Mouse (Mus musculus) hematopoietic stem cell, adult 5-6 weeks (primary cell): Measurements from ENCODE around the gene Cep152. TPM values are rescaled to one million over a fixed set of nuclear protein-coding genes. Genes with fewer than 3 reads are reported as not detected.

ENCODE experiments used
- ATAC-seq, 2 experiments: fragments of 125-278 bp in 1 of 2; replicated peaks in 1 of 2; 2 replicates each; pipeline ENCODE4 v1.8.0; 2016 to 2017; ENCODE audit warnings: inconsistent platforms in 2 of 2, mild to moderate bottlenecking in 2 of 2, moderate number of reproducible peaks in 2 of 2, low read depth in 1 of 2, moderate TSS enrichment in 1 of 2; ENCODE audit not compliant: low FRiP score in 2 of 2, poor library complexity in 2 of 2, severe bottlenecking in 2 of 2, insufficient read depth in 1 of 2, low TSS enrichment in 1 of 2
- total RNA-seq: library from RNA; stranded (forward); fragments of 172-1452, 232-1000 nt; gene quantifications from 2 replicates; pipeline ENCODE4 v1.2.3, GENCODE M21; 2017

Cep152 gene
- total RNA-seq, 1 experiment from 2014 or later: 19.8 TPM

DNA sequence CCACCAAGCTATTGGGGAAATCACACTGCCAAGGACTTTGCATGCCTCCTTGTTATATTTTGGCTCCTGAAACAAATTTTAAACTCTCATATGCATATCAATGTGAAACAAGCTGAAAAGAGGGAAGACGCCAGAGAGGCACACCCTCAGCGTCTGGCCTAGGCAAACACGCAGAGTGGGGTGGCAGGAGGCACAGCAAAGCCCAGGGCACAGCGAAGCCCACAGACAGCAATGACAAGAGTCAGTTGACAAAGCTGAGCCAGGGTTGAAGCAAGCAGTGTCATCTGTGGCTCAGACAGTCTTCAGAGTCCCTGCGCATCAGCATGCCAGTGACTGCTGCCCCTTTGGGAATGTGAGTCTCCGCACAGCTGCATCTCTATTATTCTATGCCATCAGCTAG lies 20.0 kb upstream of the Cep152 start:
- ATAC-seq: no peak

DNA sequence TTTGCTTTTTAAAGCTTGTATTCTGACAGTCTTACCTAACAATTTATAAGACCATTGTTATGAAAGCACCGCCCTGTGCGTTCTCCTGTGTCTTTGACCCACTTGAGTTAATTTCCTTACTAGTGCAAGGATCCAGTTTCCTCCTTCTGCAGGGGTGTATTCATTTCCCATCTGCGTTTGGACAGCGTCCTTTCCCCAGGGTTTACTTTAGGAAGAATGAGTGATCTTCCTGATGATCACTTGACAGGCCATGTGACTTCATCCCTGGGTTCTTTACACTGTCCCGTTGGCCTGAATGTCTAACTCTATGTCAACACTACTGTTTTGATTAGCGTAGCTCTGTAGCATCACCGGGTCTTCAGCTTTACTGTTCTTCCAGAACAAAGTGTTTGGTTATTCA lies 12.4 kb upstream of the Cep152 start:
- no peak for ATAC-seq

DNA sequence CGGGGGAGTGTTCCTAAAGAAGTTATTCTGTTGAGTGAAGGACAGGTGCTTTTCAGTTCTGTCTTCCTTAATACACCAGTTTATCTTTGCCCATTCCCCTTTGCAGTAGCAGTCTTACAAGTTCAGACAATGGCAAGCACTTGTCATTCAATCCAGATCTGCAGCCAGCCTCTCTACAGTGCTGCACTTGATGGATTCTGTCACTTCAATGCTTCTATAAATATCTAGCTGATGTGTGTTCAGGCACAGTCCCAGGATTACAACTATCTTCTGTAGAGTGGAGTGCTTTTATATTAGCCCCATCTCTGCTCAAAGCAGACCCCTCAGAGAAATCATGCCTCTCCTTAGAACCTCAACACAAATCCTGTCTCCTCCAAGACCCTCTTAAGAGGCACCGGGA lies 5.1 kb upstream of the Cep152 start:
- no peak for ATAC-seq

DNA sequence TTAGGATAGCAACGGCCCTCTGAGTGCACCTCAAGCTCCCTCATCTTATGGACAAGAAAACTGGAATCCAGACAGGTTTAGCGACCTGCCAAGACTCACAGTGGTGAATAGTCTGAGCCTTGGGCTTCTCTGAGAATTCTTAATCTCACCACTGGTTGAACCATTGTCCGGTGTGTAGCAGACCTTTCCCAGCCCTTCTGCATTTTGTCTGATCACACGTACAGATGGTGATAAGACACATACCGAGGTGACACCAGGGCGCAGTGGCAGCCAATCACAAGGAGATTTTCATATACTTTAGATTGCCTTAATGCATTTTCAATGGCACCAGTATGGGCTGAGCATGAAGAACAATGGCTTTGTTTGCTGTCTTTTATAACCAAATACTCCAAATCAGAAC lies 3.6 kb upstream of the Cep152 start:
- no peak for ATAC-seq

DNA sequence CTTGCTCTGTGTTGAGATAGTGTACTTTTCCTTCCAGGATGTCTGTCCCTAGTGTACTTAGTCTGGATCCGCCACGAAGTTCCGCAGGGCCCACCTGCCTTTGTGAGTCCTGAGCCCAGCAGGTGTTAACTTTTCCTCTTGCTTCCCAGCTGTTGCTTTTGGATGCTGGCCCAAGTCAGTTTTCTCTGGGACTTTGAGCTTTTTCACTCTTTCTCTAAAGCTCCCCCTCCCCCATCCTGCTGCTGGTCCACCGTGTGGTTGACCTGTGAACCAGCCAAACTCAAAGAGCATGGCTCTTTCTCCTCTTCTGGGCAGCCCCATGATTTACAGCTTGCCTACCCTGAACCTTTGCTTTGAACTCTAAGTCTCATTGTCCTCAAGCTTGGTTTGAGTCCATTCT lies 1.6 kb upstream of the Cep152 start:
- ATAC-seq: no peak

DNA sequence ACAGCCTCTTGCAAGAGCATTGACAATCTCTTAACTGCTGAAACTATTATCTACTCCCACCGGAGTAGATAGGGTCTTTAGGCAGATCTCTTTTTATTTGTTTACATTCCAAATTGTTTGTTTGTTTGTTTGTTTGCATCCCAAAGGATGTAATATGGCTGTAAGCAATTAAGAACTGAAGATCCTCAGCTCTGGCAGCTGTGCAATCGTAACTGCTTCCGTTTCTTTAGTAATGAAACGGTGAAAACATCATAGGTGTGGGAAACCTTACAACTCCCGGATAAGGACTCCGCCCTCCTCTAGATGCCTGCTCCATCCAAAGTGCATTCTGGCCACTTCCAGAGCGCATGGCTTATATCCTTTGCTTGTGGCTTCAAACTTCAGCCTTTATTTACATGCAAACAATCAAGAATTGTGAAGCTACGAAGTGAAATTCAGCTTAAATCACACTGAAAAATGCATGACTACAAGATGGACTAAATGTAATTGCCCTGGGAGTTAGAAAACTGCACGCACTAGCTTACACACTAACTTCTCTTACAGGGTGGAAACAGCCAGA lies 707 bp downstream of the Cep152 start:
- no peak for ATAC-seq

DNA sequence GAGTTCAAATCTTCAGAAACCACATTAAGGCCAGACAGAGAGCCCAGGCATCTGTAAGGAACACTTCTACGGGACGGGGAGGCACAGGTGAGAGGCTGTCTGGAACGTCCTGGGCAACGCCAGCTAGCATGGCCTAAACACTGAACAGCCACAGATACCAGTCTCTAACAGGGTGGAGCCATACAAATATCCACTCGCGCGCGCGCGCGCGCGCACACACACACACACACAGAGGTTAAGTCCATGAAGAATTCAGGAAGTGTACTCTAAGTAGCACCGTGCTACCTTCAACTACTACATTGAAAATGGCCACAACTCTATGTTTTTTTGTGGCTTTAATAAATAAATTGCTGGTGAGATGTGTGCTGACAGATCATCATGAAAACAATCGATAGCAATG lies 1.7 kb downstream of the Cep152 start:
- ATAC-seq: no peak

DNA sequence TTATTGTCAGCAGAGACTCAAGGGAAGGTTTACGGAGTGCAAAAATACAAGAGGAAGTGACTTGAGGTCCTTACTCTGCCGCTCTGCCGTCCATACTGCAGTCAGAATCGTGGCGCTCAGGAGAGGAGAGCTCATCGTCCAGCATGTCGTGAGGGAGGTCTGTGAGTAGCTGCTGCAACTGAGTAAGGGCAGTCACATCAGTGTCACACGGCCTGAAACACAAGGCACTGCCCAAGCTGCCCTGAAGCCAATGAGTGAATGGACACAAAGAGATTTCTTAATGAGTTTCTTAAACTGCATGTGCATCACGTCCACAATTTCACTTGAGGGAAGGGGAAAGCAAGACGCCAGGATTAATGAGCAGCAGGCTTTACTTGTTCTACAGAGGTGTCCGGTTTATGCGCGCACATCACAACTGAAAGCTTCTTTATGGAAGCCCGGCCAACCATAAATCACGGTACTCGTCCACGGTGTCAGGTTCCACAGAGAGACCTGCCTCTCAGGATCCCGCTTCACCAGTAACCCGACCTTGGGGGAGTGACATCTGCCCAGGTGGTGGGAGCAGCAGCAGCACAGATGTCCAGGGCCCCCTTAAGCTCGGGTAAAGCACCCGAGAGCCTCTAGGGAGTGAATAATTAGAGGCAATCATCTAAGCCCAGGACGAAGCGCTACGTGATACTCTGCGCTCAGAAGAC lies 4.6 kb downstream of the Cep152 start:
- no peak for ATAC-seq

DNA sequence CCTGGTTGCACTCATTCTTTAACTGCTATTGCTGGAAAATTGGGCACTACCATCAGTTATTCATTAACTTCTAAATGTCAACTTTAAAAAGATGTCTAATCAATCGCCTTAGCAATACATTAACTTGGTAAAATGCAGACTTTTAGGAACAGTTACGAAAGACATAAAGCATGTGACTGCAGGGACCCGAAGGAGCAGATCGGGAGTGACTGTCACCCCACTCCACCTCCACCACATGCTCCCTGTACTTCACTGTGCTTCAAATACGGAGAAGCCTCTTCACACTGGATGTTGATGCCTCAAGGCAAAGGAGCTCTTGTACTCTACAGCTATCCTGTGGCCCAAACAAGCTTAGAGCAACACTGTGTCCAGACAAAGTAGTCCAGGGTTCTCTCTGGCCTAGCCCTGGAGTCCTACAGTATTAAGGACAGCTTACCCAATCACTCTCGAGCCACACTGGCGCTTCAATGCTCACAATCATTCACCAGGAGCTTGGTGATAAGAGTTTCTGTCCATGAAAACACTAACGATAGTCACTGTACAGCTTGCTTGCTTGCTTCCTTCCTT lies 9.0 kb downstream of the Cep152 start:
- no peak for ATAC-seq

DNA sequence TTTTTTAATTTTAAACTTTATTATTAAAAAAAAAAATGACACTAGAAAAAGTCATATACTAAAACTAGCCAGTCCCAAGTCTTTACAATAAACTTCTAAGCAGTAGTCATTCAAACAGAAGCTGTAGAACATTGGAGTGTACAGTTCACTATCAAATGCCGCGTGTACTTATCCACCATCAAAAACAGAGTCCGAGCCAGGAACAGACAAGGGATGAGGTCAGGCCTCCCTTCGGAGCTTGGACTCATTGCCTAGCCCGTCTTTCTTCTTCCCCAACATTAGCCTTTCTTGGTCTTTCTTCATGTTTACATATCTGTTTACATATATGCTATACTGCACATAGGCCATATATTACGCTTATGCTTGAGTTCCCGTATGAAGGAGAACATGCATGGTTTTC lies 9.5 kb downstream of the Cep152 start:
- ATAC-seq: no peak

DNA sequence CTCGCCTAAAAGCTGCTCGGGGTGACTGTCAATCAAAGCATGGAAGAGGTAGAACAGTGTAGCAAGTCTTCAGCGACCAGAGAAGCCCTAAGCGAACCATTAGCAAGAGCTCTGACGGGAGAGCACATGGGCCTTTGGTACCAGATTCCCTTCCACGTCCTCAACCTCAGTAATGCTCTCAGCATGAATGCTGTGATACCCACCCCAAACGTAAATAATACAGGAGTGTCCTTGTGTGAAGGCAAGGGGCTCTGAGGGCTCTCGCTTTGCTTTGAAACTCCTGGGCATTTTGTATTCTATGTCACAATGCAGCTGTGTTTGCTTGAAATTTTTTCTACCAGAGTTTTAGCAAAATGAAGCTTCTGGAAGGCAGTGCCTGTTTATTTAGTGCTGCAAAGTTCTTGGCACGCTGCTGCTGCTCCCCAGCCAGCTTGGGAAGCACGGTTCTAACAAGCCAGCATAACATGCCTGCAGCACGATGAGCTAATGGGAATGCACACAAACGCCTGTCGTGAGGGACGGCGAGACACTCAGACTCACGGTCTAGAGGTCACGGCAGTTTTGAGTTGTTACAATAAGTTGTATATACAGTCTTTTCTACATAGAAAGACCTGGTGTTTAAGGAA lies 18.6 kb downstream of the Cep152 start:
- no peak for ATAC-seq

DNA sequence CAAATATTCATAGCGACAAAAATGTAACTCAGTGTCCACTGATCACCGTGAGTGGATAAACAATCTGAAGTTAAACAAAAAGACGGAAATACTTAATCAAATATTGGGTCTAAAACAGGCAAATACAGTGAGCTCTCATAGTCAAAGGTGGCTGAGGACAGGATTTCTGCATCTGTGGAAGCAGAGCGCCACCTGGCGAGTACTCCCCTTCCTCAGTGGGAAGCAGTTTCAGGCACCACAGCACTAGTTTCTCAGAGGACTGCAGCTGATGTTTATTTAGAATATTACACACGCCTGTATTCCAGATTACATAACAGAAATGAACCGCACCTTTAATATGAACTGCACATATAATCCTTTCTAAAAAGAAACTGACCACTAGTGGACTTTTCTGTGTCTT lies 20.3 kb downstream of the Cep152 start:
- ATAC-seq: no peak

DNA sequence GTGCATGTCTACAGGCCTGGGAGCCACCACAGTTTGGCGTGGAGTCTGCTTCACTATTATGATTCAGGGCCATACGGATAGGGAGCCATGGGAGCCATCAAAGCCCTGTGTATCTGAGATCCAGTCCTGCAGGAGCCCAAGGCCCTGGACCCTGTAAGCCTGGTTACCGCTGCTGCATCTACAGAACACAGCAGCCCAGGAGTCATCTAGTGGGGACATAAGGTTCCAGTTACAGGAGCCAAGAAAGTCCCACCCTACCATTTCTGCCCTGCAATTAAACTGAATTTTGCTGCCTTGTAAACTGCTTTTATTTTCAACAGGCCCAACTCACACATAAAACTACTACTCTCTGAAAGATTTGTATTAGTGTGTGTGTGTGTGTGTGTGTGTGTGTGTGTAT lies 21.9 kb downstream of the Cep152 start:
- no peak for ATAC-seq

DNA sequence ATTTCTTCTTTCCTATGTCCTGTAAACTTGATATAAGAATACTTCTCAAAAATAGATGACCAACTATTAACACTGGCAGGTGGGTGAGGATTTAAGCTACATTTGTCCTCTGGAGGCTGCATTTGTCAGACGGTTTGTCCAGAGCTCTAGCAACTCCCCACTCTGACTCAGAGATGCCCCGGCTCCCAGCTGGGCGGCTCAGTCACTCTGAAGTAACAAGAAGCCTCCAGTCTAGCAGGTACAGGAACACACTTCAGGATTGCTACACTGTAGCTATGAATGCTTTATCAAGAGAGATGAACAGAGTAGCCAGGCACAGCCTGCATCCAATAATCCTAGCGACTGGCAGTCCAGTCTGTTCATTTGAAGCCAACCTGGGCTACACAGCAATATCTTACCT lies 26.0 kb downstream of the Cep152 start:
- no peak for ATAC-seq

DNA sequence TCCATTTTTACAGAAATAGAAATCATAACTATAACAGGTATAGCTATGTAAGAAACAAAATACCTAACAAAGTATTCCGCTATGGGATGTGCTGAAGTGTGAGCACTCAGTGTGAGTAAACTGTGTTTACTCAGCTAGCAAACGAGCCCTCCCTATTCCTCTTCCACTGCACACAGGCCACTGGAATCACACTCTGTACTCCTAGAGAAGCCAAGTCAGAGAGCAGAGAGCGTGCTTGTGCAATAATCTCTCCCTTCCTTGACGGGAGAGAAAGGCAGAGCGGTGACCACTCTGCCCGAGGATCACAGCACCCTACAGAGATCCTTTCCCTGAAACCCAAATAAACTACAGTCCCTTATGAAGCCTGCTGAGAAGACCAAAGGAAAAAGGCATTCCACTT lies 26.7 kb downstream of the Cep152 start:
- ATAC-seq: no peak

DNA sequence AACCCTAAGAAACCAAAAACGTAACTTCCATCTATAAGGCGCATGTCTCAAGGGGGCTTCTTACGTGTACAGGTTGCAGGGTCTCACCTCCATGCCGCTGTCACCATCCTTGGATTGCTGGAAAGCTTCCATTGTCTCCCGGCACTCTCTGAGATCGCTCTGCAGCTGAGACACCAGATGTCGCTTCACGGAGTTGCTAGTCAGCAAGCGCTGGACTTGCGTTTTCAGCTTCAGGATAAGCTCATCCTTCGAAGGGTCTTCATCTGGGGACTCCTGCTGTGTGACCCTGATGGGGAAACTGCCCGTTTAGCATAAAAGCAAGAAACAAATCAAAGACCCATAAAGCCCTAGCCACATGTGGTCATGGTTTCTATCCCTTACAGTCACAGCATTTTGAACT lies 30.1 kb downstream of the Cep152 start:
- ATAC-seq: no peak

DNA sequence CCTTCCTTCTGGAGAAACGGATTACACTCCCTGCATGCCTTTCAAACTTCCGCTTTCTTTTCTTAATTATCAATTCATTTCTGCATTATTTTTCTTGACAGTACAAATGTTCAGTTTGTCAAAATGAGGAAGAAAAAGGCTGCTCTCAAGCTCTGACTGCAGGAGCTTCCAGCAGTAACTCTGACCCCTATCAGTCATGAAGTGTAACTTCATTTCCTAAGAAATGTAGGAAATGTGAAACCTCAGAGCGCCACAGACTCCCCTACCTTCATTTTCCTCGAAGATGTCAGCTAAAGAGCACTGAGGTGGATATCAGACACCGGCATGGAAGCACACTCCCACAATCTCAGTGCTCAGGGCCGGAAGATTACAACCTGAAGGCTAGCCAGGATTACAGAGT lies 30.8 kb downstream of the Cep152 start:
- peak; percentile 50 to 66; a peak in 2 of 4 replicates for ATAC-seq

DNA sequence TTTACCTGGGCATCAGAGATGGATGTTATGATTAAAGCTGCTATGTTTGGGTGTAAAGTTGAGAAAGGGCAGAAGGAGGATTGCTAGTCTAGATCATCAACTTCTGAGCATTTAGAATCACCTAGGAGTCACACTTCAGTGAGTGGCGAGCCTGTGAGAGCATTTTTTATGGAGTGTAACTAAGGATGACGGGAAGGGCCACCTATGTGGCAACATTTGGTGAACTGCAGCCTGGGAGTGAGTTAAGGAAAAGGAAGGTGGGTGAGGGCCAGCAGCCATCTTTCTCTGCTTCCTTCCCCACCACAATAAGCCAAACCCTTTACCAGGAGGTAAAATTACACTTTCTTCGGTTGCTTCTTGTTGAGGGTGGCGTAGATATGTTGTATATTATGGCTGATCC lies 33.0 kb downstream of the Cep152 start:
- ATAC-seq: no peak

DNA sequence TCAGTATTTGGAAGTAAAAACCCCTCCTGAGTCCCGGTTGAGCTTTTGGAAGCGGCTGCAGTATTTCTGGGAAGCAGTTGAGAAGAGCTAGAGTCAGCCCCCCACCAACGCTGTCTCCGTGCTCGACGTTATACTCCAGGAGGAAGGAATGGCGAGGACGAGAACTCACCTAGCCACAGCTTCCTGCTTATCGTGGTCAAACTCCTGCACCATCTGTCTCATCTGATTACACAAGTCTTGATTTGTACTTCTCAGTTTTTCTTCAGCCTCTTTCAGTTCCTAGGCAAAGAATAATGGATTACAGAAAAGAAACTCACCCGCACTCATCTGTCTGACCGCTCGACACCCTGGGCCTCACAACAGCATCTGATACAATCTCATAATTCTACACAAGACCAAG lies 35.6 kb downstream of the Cep152 start:
- peak; percentile 47 to 81; a peak in 3 of 4 replicates for ATAC-seq
